Mouse (Mus musculus) forebrain, embryonic 11.5 days (tissue): ENCODE data around the gene Adamts7. TPM values are rescaled to one million over a fixed set of nuclear protein-coding genes. Genes with fewer than 3 reads are reported as not detected.

Experiments
- ATAC-seq: fragments of 200-750 bp; cut with Nextera tagmentation; replicated peaks from 2 replicates; pipeline ENCODE4 v1.8.0; 2017; ENCODE audit warnings: moderate TSS enrichment; ENCODE audit not compliant: low FRiP score
- DNase-seq: peaks from one replicate; pipeline ENCODE4 v3.0.0-alpha.2; 2017; ENCODE audit warnings: low spot score
- H3K27ac ChIP-seq: fragments of 300-500 bp; sonication (generic); 2 replicates; pipeline ENCODE4 v1.5.1; 2014; ENCODE audit warnings: low read depth, low read length
- H3K27me3 ChIP-seq: fragments of 300-500 bp; sonication (generic); 2 replicates; pipeline ENCODE4 v1.6.1; 2014; ENCODE audit warnings: mild to moderate bottlenecking, low read length, mixed read lengths; ENCODE audit not compliant: control insufficient read depth, insufficient read depth
- H3K36me3 ChIP-seq: fragments of 300-500 bp; sonication (generic); 2 replicates; pipeline ENCODE4 v1.6.1; 2014; ENCODE audit warnings: mild to moderate bottlenecking, low read length, moderate library complexity, mixed read lengths; ENCODE audit not compliant: control insufficient read depth, insufficient read depth
- H3K4me1 ChIP-seq: fragments of 300-500 bp; sonication (generic); replicated peaks from 2 replicates; pipeline ENCODE4 v1.6.1; 2014; ENCODE audit warnings: low read length, mixed read lengths; ENCODE audit not compliant: control insufficient read depth, insufficient read depth
- H3K4me2 ChIP-seq: fragments of 300-500 bp; sonication (generic); 2 replicates; pipeline ENCODE4 v1.6.1; 2014; ENCODE audit warnings: low read depth, mild to moderate bottlenecking, low read length, moderate library complexity, mixed read lengths; ENCODE audit not compliant: severe bottlenecking
- H3K4me3 ChIP-seq: fragments of 300-500 bp; sonication (generic); 2 replicates; pipeline ENCODE4 v1.5.1; 2014; ENCODE audit warnings: low read depth, low read length
- H3K9ac ChIP-seq: fragments of 300-500 bp; sonication (generic); 2 replicates; pipeline ENCODE4 v1.6.1; 2014; ENCODE audit warnings: low read length
- H3K9me3 ChIP-seq: fragments of 300-500 bp; sonication (generic); 2 replicates; pipeline ENCODE4 v1.6.1; 2016; ENCODE audit warnings: low read length, mixed read lengths; ENCODE audit not compliant: control insufficient read depth
- WGBS: fragments of 180-500 bp; shearing (Covaris S2); extraction: QIAGEN DNeasy Blood & Tissue Kit; methylation state at CpG from one replicate; pipeline ENCODE4 v1.1.7; 2014; 5-methylcytosine and 5-hydroxymethylcytosine counted together
- polyA plus RNA-seq: library from polyadenylated mRNA; unstranded; fragments of >200 nt; fragmentation: Nextera tagmentation; extraction: Ambion mirVana; gene quantifications from 2 replicates; pipeline ENCODE4 v1.2.1, GENCODE M21; 2014

Gene Adamts7
- polyA plus RNA-seq, 1 experiment from 2014 or later: 22.2 TPM

DNA sequence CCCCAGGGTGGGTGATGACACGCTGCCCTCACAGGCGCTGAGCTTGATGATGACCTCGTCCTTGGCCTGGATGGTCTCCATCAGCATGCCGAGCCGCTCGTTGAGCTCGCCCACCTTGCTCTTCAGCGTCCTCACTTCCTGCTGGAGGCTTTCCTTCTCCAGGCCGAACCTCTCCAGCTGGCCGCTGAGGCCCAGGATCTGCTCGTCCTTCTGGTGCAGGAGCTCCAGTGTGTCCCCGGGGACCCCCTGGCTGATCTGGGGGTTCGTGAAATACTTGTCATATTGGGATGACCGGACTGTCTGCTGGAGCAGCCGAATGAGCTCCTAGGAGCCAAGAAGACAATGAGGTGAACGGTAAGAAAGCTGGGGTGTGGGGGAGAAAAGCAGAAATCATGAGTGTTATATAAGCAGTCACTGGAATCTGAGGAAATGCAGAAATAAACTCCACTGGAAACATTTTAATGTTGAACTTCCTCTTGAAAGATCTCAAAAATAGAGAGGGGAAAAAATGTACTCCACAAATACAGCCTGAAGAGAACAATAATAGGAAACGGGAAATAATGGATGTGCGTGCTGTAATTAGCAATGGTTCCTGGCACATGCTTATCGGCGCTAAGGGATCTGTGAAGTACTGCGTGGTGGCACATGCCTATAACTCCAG lies 63.3 kb downstream of the Adamts7 start:
- Histone ChIP-seq H3K4me1 (no peaks in the 10 kb centered on the region), H3K4me2 (no peak overlapping the region), H3K9me3 (no peaks in the 10 kb centered on the region), H3K36me3 (no peaks in the 10 kb centered on the region), H3K4me3 (no peak overlapping the region), H3K27me3 (no peaks in the 10 kb centered on the region), H3K27ac (no peak overlapping the region), H3K9ac (no peak overlapping the region)
- DNase-seq (no peak), ATAC-seq (0 out of 2 replicates have a peak, but pooled peaks have one; percentile 32)
- WGBS: 95% methylated on average over 21 of the region's 21 CpGs

DNA sequence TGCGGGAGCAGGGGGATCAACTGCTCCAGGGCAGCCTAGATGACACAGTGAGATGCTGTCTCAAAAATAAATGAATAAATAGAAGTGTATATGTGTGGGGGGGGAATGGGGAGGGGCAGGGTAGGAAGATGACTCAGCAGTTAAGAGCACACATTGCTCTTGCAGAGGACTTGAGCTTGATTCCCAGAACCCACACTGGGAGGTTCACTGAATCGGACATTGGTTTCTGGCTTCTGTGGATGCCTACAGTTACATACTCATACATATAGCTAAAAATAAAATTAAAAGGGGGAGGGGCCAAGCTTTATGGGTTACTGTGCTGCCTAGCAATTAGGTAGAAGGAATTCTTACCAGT lies 63.9 kb downstream of the Adamts7 start:
- ATAC-seq: no peak
- Histone ChIP-seq H3K9me3 (no peaks in the 10 kb centered on the region), H3K4me2 (no peak overlapping the region), H3K4me1 (no peaks in the 10 kb centered on the region), H3K9ac (no peak overlapping the region), H3K27ac (no peak overlapping the region), H3K27me3 (no peaks in the 10 kb centered on the region), H3K4me3 (no peak overlapping the region), H3K36me3 (no peaks in the 10 kb centered on the region)
- WGBS: 94% methylated on average over 2 of the region's 2 CpGs
- no peak for DNase-seq

DNA sequence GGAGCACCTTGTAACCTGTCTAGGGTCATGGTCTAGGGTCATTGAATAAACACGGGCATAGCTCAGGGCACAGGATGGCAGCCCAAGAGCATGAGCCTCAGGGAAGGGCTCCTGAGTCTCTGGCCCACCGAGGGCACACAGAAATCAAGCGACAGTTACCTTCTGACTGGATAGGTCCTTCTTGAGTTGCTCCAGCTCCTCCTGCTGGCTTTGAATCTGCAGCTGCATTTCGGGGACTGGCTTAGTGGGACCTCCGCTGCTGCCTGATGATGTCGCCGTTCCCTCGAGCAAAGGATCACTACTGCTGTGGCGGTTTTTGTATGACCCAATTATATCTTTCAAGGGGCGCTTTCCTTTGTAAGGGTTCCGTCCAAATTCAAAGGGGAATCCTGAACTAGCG lies 64.3 kb downstream of the Adamts7 start:
- Histone ChIP-seq H3K36me3 (no peaks in the 10 kb centered on the region), H3K4me3 (no peak overlapping the region), H3K4me2 (no peak overlapping the region), H3K27ac (no peak overlapping the region), H3K9ac (no peak overlapping the region), H3K27me3 (no peaks in the 10 kb centered on the region), H3K9me3 (no peaks in the 10 kb centered on the region), H3K4me1 (no peaks in the 10 kb centered on the region)
- no peak for DNase-seq
- 80% methylated on average over 12 of the region's 12 CpGs for WGBS
- no peak; the same call in 1 of the 2 replicates for ATAC-seq

DNA sequence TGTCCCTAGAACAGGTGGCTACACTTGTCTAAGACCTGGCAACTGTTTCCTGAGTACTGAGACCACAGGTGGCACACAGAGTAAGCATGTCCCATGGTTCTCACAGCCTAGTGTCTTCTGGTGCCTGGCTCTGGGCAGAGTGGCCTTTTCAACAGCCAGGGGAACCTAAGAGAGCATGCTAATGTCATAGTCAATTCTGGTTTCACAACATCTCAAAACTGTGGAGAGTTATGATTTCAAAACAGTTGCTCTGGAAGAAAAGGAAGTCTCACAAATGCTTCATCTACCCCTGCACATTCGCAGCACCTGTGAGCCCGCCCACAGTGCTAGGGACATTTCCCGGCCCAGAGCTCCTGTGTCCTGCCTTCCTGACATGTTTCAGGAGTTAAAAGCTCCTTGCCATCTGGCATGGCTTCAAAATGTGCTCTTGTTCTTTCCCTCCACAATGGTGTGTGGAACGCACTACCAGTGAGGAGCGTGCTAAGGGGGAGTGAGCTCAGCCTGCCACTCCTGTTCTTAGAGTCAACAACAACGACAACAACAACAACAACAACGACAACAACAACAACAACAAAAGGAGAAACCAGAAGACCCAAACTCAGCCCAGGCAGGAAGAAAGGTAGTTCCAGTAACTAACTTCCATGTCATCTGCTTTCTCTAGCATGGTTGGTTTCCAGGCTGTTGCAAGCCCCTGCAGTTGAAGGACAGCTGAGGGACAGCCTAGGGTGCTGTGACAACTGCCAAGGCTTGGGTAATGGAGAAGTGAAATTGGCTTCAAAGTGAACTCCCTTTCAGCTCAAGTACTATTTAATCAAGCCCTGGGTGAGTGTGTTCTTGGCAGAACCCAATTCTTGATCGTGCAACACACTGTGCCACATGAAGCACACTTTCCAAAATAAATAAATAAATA lies 70.2 kb downstream of the Adamts7 start:
- Histone ChIP-seq H3K4me3 (no peak overlapping the region), H3K27me3 (no peaks in the 10 kb centered on the region), H3K36me3 (no peaks in the 10 kb centered on the region), H3K4me1 (no peaks in the 10 kb centered on the region), H3K9me3 (no peaks in the 10 kb centered on the region), H3K4me2 (no peak overlapping the region), H3K27ac (no peak overlapping the region), H3K9ac (no peak overlapping the region)
- no peak for ATAC-seq
- DNase-seq: no peak
- 92% methylated on average over 8 of the region's 8 CpGs for WGBS

DNA sequence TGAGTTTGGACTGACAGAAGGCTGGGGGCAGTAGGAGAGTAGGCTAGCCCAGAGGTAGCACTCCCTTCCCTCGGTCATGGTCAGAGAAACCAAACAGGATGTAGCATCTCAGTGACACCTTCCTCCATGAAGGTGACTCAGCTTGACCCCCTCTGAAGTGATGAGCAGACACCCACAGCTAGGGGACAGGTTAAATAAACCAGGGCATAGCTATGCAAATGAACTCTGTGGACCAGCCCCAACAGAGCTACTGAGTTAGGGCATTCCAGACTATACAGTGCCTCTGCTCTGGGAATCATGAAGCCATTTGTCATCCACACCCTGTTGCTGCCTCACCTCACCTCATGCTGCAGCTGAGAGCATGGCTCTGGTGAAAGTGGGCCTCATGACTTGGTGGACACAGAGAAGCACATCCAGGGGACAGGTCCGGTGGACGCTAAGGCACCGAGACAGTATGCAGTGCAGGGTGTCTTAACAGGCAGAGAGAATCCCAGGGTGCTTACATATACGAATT lies 71.1 kb downstream of the Adamts7 start:
- no peak overlapping the region for H3K4me3 ChIP-seq
- H3K27me3 ChIP-seq: no peaks in the 10 kb centered on the region
- no peak overlapping the region for H3K27ac ChIP-seq
- H3K4me1 ChIP-seq: no peaks in the 10 kb centered on the region
- DNase-seq (no peak), ATAC-seq (no peak)
- no peak overlapping the region for H3K9ac ChIP-seq
- H3K9me3 ChIP-seq: no peaks in the 10 kb centered on the region
- no peaks in the 10 kb centered on the region for H3K36me3 ChIP-seq
- WGBS: 94% methylated on average over 5 of the region's 5 CpGs
- no peak overlapping the region for H3K4me2 ChIP-seq

DNA sequence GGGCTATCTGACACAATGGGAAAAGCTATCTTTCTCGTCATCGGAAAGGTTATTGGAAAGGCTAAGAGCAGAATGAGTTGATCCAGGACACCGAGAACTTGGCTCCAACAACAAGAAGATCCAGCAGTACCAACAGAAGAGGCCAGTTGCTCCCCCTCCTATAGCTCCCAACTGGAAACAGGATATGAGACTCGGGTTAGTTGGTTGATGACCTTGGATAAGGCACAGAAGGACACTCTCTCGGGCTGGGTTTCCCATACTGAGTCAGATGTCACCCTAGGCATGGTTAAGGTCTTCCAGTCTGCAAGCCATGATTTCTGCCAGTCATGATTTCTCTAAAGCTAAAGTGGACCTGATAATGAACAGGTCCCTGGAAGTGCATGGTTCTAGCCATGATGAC lies 71.9 kb downstream of the Adamts7 start:
- WGBS: 94% methylated on average over 5 of the region's 5 CpGs
- H3K27ac ChIP-seq: no peak overlapping the region
- H3K4me2 ChIP-seq: no peak overlapping the region

DNA sequence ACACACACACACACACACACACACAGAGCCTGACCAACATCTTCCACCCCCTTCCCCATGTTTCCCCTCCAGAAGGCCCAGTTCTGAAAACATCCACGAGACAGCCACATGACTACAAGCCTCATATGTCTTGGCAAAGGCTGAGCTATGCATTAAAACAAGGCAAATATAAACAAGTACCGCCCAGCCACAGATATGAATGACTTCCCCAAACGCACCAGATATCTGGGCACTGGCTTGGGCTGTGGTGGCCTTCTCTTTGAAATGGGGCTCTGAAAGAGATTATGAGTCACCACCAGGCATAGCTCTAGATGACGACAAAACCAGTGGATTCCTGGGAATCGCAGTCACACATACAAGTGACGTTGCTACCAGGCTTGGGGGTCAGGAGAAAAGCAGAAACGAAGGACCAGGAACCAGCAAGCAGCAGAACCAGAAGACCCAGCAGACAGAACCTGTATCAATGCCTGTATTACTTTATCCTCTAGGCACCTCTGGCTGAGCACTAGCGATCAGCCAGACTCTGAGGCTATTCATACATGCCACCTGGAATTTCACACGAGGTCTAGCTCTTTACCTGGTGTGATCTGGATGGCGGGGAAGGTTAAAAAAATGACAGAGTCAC lies 72.5 kb downstream of the Adamts7 start:
- H3K36me3 ChIP-seq: no peaks in the 10 kb centered on the region

More for the DNA sequence above, 71.9 kb downstream of the Adamts7 start:
- Histone ChIP-seq H3K36me3 (no peaks in the 10 kb centered on the region), H3K4me3 (no peak overlapping the region), H3K4me1 (no peaks in the 10 kb centered on the region), H3K27me3 (no peaks in the 10 kb centered on the region), H3K9ac (no peak overlapping the region), H3K9me3 (no peaks in the 10 kb centered on the region)
- DNase-seq (no peak), ATAC-seq (no peak)

DNA sequence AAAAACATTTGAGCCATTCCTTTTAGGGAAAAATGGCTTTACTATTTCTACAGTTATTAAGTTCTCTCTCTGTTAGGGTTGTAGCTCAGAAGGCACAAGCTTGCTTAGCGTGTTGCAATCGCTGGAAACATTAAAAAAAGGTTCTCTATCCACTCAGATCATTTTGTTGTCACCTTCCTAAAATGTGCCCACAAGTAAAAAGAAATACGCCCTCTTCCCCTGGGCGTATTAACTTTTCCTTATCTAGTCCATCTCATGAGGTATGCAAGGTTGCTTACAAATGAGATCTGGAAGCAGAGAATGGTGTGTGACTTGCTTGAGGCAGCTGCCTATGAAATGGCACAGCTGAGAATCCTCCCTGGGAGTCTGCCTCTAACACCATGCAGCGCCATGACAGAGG lies 73.9 kb downstream of the Adamts7 start:
- H3K27ac ChIP-seq: no peak overlapping the region
- no peaks in the 10 kb centered on the region for H3K27me3 ChIP-seq
- no peak for DNase-seq
- H3K36me3 ChIP-seq: no peaks in the 10 kb centered on the region
- no peaks in the 10 kb centered on the region for H3K9me3 ChIP-seq
- 95% methylated on average over 5 of the region's 5 CpGs for WGBS
- H3K4me1 ChIP-seq: no peaks in the 10 kb centered on the region
- no peak overlapping the region for H3K4me2 ChIP-seq
- no peak overlapping the region for H3K4me3 ChIP-seq
- ATAC-seq: no peak
- no peak overlapping the region for H3K9ac ChIP-seq

More for the DNA sequence above, 72.5 kb downstream of the Adamts7 start:
- H3K4me2 ChIP-seq: no peak overlapping the region
- H3K27ac ChIP-seq: no peak overlapping the region
- H3K4me3 ChIP-seq: no peak overlapping the region
- no peak overlapping the region for H3K9ac ChIP-seq
- no peaks in the 10 kb centered on the region for H3K9me3 ChIP-seq
- ATAC-seq (no peak), DNase-seq (no peak)
- no peaks in the 10 kb centered on the region for H3K27me3 ChIP-seq
- WGBS: 90% methylated on average over 10 of the region's 10 CpGs
- H3K4me1 ChIP-seq: no peaks in the 10 kb centered on the region
